Mouse (Mus musculus): Measurements from ENCODE around the gene Mccc1. TPM values are rescaled to one million over a fixed set of nuclear protein-coding genes. Genes with fewer than 3 reads are reported as not detected.

Mccc1 gene
- total RNA-seq, 2 experiments from 2014 or later: 33.0 to 37.0 TPM

GRCm38 (mm10) chr3:35918229-35918628, 82.2 kb downstream of the Mccc1 start:
- DNase-seq: no peak

Other genes starting within 250 kb of the Mccc1 start
- gene Atp11b, start 246.6 kb downstream of the Mccc1 start, total RNA-seq (2021): 10 to 100 TPM; 16.1 to 19.6 TPM
- 10 to 100 TPM; 72.4 to 77.8 TPM for gene Dcun1d1, start 63.2 kb downstream of the Mccc1 start, total RNA-seq (2021)
- not detected for gene Ccdc144b, start 52.9 kb upstream of the Mccc1 start, total RNA-seq (2021)
- gene Acad9, start 65.3 kb upstream of the Mccc1 start, total RNA-seq (2021): 10 to 100 TPM; 22.3 to 24.1 TPM
- 1 to 10 TPM; 1.6 to 1.8 TPM for gene D3Ertd254e, start 150.3 kb upstream of the Mccc1 start, total RNA-seq (2021)
- gene Qrfpr, start 221.6 kb upstream of the Mccc1 start, total RNA-seq (2021): not detected